Mouse (Mus musculus) liver, adult (tissue): ENCODE measurements around the gene Kifc3.

Experiments used
- GATA4 ChIP-seq: IDR thresholded peaks from 2 replicates; pipeline ENCODE4 v1.6.1; 2014; ENCODE audit warnings: mild to moderate bottlenecking, low read length; ENCODE audit not compliant: insufficient replicate concordance

The Kifc3 gene

DNA sequence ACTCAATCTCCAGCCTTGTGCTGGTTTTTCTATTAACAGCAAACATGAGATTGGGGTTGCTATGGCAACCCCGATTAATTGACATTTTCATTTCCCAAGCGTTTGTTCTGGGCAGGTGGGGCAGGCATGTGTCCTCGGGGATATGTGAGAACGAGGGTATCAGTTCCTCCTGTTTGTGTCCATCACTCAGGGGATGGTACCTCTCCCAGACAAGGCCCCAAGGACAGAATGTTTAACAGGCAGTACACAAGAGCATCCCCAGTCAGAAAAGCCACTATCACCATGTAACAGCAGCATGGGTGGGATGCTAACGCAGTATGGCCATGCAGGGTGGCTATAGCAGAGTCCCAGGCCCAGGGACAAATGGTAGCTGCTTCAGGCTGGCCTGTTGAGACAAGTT lies 27.3 kb downstream of the Kifc3 start:
- no peak for TF ChIP-seq GATA4

DNA sequence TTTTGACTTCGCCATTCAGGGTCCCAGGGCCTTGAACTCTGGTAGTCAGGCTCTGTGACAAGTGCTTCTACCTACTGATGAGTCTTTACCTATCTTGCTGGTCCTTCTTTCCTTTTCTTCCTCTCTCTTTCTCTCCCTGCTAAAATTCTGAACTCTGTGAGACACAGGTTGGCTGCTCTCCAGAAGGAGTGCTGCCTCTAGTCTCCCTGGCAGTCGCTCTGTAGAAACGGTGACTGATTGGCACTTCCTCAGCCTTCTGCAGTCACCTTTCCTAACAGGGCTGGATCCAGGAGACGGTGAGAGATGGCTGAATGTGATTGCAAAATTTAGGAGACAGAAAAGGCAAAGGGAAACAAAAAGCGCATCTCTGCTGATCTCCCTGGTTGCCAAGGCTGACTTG lies 30.2 kb downstream of the Kifc3 start:
- TF ChIP-seq GATA4 = no peak

DNA sequence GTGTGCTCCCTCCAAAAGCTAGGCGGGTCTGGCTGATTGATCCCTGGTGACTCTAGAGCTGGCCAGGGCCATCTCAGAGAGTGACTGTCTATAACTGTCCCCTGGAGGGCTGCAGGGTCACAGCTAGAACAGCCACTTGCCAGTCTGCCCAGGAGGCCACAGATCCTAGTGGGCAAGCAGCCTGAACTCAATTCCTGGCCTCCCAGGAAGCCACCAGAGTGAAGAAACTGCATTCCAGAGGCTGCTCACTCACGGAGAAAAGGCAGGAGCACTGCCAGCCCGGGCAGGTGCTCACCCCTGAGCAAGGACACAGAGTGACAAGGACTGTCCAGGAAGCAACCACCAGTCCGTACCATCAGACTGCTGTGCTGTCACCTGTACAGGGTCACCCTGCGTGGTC lies 34.9 kb downstream of the Kifc3 start:
- TF ChIP-seq GATA4 = no peak

DNA sequence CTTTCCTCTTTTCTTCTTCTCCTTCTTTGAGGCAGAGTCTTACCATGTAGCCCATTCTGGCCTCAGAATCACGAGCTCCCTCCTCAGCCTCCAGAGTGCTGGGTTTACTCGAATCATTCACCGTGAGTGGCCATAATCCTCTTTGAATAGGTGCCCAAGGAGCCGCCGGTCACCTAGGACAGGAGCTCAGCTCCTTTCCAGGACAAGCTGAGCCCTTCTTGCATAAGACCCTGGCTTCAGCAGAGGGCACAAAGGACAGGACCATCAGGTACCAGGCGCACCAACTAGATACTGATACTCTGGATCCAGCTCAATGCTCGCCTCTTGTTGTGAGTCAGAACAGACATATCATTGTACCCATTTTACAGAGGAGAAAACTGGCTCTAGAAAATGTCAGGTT lies 36.2 kb downstream of the Kifc3 start:
- no peak for TF ChIP-seq GATA4

DNA sequence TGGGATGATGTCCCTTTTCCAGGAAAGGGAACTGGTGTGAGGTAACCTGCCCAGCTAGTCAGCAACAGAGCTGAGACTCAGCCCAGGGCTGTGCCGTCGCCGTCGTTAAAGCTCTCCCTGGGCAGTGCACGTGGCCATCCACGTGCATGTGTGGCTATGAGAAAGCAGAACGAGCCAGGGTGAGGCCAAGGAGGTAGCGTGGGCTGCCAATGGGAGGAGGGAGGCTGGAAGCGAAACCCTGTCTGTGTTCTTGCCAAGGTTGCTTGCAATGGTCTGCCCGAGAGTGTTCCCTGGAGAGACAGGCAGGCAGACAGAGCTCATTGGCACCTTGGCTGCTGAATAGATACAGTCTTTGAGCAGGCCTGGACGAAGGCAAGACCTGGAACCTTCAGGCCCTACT lies 36.7 kb downstream of the Kifc3 start:
- no peak for TF ChIP-seq GATA4

DNA sequence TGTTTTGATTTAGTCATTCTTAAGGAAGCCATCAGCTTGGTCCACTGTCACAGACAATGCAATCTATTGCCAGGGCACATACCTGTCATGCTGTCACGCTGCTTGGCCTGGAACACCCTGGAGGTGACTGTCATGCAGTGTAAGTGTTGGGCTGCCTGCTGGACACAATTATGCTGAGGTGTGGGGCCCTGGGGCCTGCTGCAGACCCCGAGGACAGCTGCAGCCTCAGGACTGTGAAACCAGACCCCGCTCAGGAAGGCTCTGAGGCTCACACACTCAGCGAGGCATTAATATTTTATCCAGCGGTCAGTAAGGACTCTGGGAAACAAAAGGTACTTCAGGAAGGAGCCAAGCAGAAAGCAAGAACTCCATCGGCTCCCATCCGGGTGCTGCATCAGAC lies 38.1 kb downstream of the Kifc3 start:
- no peak for TF ChIP-seq GATA4

DNA sequence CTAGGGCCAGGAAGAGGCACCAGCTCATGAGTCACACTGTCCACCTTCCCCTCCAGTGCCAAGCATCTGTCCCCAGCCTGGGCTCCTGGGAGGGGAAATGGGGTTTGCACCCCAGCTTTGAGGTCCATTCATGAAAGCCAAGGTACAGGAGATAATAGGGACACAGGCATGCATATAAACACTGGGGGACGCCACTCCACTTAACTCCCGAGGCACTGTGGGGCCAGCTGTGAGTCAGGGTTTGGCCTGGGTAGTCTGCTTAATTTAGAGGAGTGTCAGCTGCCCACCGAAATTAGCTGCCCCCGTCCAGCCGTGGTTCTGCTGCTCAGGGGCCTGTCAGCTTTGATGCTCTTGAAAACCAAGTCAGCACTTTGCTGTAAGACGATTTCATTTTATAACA lies 39.8 kb downstream of the Kifc3 start:
- no peak for TF ChIP-seq GATA4

DNA sequence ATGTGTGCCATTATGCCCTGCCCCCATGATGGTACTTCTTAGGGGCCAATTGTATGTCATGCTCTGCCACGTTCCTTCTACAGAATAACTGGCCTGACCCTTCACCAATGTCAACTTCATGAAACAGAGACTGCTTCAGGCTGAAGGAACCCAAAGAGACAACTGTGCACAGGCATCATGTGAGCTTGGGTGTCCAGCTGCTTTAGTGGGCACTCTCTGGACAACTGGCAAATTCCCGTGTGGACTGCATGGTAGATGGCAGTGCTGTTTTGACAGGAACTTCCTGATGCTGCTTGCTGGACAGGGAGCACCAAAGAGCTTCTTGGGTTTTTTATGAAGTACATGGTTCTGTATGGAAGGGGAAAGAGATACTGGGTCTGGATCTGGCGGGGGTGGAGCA lies 43.3 kb downstream of the Kifc3 start:
- no peak for TF ChIP-seq GATA4

DNA sequence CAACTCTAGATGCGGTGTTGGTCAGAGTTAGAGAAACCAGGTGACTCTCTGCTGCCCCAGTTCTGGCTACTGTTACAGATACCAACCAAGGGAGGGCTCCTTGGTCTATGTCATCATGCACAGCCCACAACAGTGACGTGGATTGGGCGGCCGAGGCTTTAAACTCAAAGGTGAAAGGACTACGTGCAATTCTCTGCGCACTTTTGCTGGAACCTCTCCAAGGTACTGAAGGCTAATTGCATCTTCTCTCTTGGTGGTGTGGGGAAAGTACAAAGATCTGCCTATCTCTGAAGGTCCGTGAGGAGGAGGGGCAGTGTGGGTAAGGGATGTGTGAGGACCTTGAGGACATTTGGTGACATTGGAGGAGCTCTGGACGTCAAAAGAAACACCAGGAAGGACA lies 44.0 kb downstream of the Kifc3 start:
- TF ChIP-seq GATA4 = no peak

DNA sequence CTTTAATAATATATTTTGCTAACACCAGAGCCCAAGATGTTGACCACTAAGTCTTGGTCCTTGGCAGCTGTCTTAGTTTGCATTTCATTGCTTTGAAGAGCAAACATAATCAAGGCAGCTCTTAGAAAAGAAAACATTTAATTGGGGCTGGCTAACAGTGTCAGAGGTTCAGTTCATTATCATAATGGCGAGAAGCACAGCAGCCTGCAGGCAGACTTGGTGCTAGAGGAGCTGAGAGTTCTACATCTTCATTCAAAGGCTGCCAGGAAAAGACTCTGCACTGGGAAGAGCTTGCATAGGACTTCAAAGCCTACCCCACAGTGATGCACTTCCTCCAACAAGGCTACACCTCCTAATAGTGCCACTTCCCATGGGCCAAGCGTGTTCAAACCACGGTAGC lies 45.5 kb downstream of the Kifc3 start:
- no peak for TF ChIP-seq GATA4

DNA sequence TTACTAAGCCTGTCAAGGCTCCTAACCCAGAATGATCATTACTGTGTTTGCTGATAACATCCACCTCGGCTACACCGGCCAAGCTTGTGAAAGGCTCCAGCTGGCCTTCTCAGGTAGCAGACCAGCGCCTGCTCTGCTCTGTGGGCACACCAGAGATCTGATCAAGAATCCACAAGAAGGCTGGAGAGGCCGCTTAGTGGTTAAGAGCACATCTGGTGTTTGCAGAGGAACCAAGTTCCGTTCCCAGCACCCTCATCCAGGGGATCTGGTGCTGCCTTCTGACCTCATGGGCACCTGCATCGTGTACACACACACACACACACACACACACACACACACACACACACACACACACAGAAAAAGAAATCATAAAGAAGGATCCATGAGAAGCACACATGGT lies 46.5 kb downstream of the Kifc3 start:
- no peak for TF ChIP-seq GATA4

DNA sequence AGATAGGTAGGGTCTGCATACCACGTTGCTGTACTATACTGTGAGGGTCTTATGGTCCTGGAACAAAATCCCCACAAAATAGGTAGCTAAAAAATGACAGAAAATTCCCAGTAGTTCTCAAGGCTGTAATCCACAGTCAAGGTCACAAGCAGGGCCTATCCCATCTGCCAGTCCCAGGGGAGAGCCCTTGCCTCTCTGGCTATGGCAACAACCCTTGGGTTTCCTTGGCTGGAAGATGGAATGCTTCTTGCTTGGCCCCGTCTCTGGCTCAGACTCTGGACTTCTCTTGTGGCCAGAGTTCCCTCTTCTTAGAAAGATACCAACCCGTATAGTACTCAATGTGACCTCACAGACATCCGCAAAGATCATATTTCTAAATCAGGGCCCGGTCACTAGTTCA lies 47.3 kb downstream of the Kifc3 start:
- TF ChIP-seq GATA4 = no peak

DNA sequence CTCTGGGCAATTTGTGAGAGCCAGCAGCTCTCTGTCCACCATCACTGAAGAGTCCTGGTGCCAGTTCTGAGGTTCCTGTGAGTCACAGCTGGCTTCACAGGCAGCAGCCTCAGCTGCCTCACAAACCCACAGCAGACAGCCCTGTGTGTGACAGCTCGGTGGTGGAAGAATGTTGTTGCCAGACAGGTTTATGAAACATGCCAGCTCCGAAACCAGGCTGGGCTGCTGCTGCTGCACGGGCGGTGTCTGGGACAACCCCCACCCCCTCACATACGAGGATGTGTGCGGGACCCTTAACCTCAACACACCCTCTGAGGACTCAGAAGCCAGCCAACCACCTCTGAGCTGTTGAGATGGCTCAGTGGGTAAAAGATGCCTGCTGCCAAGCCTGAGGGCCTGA lies 48.0 kb downstream of the Kifc3 start:
- TF ChIP-seq GATA4 = no peak

DNA sequence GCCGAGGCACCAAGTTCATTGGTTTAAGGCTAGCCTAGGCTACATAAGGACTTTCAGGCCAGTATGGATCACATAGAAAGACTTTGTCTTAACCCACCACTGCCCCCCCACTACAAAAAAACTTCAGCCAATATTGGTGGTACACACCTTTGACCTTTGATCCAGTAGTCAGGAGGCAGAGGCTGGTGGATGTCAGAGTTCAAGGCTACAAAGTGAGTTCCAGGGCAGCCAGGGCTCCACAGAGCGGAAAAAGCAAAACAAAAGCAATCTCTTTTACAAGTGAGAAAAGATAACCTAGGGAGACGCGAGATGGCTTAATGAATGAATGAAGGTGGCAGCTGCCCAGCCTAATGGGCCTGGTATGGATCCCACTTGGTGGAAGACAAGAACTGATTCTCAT lies 48.6 kb downstream of the Kifc3 start:
- no peak for TF ChIP-seq GATA4

DNA sequence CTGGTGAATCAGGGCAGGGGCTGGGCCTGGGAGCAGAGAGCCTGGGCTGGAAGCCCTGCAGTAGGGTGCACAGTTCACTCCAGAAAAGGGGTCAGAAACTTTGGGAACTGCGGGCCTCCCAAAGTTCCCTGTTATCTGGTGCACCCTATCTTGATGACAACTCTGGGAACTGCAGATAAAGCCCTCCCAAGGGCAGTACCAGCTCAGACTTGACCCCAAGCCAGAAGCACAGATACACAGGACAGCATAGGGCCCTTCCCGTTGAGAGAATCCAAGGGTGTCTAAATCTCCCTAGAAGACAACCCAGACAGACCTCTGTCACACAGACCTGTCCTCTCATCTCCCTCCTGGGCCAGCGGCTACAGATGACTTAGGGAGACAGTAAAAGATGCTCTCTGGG lies 52.0 kb downstream of the Kifc3 start:
- TF ChIP-seq GATA4 = no peak

DNA sequence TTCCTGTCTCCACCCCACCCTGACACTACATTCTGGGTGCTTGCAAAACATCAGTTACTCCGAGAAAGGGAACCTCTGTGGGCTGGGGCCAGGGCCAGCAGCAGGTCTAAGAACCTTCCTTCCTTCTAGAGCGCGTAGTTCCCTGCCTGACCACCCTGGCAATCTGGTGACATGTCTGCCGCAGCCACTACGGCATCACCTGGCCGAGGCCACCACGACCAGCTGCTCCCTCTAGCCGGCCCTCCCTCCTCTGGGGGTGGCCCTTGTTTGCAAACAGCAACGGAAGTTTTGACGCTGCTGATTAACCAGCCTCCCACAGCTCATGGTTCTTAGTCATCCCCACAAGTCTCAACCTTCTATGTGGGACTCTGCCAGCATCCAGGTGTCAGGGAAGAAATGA lies 53.2 kb downstream of the Kifc3 start:
- TF ChIP-seq GATA4 = no peak

DNA sequence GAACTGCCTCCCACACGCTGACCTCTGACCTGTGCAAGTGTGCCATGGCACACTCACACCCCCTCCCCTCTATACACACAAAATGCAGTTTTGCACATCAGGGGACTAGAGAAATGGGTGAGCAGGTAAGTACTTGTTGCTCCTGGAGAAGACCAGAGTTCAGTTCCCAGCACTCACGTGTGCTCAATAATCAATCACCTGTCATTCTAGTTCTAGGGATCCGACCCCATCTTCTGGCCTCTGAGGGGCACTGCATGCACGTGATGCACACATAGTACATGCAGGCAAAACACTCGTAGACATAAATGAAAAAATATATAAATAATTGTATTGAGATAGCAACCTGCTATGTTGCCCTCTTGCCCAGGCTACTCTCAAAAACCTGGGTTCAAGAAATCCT lies 55.8 kb downstream of the Kifc3 start:
- TF ChIP-seq GATA4 = no peak
